Mouse (Mus musculus) embryonic facial prominence, embryonic 13.5 days (tissue): ENCODE measurements around the gene Serpina3g. TPM values are rescaled to one million over a fixed set of nuclear protein-coding genes. Genes with fewer than 3 reads are reported as not detected.

ENCODE experiments used
- ATAC-seq: fragments of 200-750 bp; cut with Nextera tagmentation; 2 replicates; pipeline ENCODE4 v1.8.0; 2017; ENCODE audit warnings: low read depth; ENCODE audit not compliant: insufficient number of reproducible peaks, insufficient read depth, low FRiP score, low TSS enrichment
- H3K27ac ChIP-seq: fragments of 300-500 bp; sonication (generic); 2 replicates; pipeline ENCODE4 v1.5.1; 2015; ENCODE audit warnings: moderate library complexity, mild to moderate bottlenecking, inconsistent platforms
- H3K27me3 ChIP-seq: fragments of 300-500 bp; sonication (generic); 2 replicates; pipeline ENCODE4 v1.6.1; 2015; ENCODE audit warnings: mild to moderate bottlenecking, inconsistent platforms
- H3K36me3 ChIP-seq: fragments of 300-500 bp; sonication (generic); 2 replicates; pipeline ENCODE4 v1.6.1; 2015; ENCODE audit warnings: mild to moderate bottlenecking, inconsistent platforms
- H3K4me1 ChIP-seq: fragments of 300-500 bp; sonication (generic); 2 replicates; pipeline ENCODE4 v1.6.1; 2015; ENCODE audit warnings: inconsistent platforms
- H3K4me2 ChIP-seq: fragments of 300-500 bp; sonication (generic); 2 replicates; pipeline ENCODE4 v1.6.1; 2015; ENCODE audit warnings: moderate library complexity, mild to moderate bottlenecking, inconsistent platforms
- H3K4me3 ChIP-seq: fragments of 300-500 bp; sonication (generic); 2 replicates; pipeline ENCODE4 v1.5.1; 2015; ENCODE audit warnings: mild to moderate bottlenecking, inconsistent platforms
- H3K9ac ChIP-seq: fragments of 300-500 bp; sonication (generic); 2 replicates; pipeline ENCODE4 v1.6.1; 2015; ENCODE audit warnings: mild to moderate bottlenecking, inconsistent platforms
- H3K9me3 ChIP-seq: fragments of 300-500 bp; sonication (generic); 2 replicates; pipeline ENCODE4 v1.6.1; 2016; ENCODE audit warnings: inconsistent platforms
- WGBS: fragments of 180-500 bp; shearing (Covaris S2); methylation state at CpG from one replicate; pipeline ENCODE4 v1.1.7; 2015; ENCODE audit warnings: mixed read lengths; 5-methylcytosine and 5-hydroxymethylcytosine counted together
- polyA plus RNA-seq: library from polyadenylated mRNA; unstranded; fragments of >200 nt; fragmentation: Nextera tagmentation; extraction: Ambion mirVana; gene quantifications from 2 replicates; pipeline ENCODE4 v1.2.1, GENCODE M21; 2015

Serpina3g gene
- polyA plus RNA-seq, 1 experiment from 2014 or later, result 1.0 TPM

- no peak overlapping the region for H3K4me3 ChIP-seq
- H3K36me3 ChIP-seq, result no peaks in the 10 kb centered on the region
Observed at GRCm38 (mm10) chr12:104288336-104288735, 52.3 kb downstream of the Serpina3g start.

DNA sequence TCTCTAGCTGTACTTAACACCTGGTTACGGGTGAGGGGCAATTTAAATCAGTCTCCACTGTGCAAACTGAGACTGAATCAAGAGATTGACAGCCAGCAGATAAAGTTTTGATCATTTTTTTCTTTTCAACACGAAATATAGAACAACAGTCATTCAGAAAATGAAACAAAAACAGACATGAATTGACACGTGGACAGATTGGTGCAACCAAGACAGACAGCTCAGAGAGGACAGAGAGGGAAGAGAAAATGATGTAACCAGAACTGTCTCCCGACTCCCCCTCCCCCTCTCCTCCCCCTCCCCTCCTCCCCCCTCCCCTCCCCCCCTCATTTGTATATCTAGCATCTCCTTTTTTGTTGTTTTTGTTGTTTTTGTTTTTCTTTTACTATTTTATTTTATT, 53.8 kb downstream of the Serpina3g start:
- Histone ChIP-seq H3K27ac (no peak overlapping the region), H3K4me2 (no peak overlapping the region), H3K27me3 (no peaks in the 10 kb centered on the region), H3K36me3 (no peaks in the 10 kb centered on the region), H3K9me3 (no peaks in the 10 kb centered on the region), H3K4me3 (no peak overlapping the region), H3K9ac (no peak overlapping the region), H3K4me1 (no peaks in the 10 kb centered on the region)
- ATAC-seq, result no peak
- WGBS, result 41% methylated on average over 3 of the region's 4 CpGs

More at GRCm38 (mm10) chr12:104288336-104288735, 52.3 kb downstream of the Serpina3g start:
- Histone ChIP-seq H3K9me3 (no peaks in the 10 kb centered on the region), H3K4me2 (no peak overlapping the region), H3K27me3 (no peaks in the 10 kb centered on the region), H3K27ac (no peak overlapping the region), H3K9ac (no peak overlapping the region), H3K4me1 (no peaks in the 10 kb centered on the region)
- no peak for ATAC-seq

Other genes with a start within 250 kb of the Serpina3g start
- 0.23 TPM in 1 of 2 replicates, not detected in the other for gene Serpina11, start 246.3 kb upstream of the Serpina3g start, polyA plus RNA-seq
- gene Serpina9, start 222.5 kb upstream of the Serpina3g start, polyA plus RNA-seq, result 0.08 TPM in 1 of 2 replicates, not detected in the other
- not detected in 2 replicates for gene Serpina12, start 191.8 kb upstream of the Serpina3g start, polyA plus RNA-seq
- not detected in 2 replicates for gene Serpina5, start 135.1 kb upstream of the Serpina3g start, polyA plus RNA-seq
- gene Serpina3a, start 123.5 kb upstream of the Serpina3g start, polyA plus RNA-seq, result not detected in 2 replicates
- gene Serpina3b, start 108.2 kb upstream of the Serpina3g start, polyA plus RNA-seq, result not detected in 2 replicates
- gene Serpina3c, start 82.4 kb upstream of the Serpina3g start, polyA plus RNA-seq, result not detected in 2 replicates
- not detected in 2 replicates for gene Serpina3f, start 21.7 kb upstream of the Serpina3g start, polyA plus RNA-seq
- 0.21 and 0.26 TPM in 2 replicates for gene Serpina3i, start 26.9 kb downstream of the Serpina3g start, polyA plus RNA-seq
- not detected in 2 replicates for gene Serpina3j, start 78.3 kb downstream of the Serpina3g start, polyA plus RNA-seq
- not detected in 2 replicates for gene Serpina3k, start 102.2 kb downstream of the Serpina3g start, polyA plus RNA-seq
- not detected in 2 replicates for gene Serpina3m, start 102.2 kb downstream of the Serpina3g start, polyA plus RNA-seq
- gene Serpina3n, start 170.5 kb downstream of the Serpina3g start, polyA plus RNA-seq, result 0.45 TPM in 1 of 2 replicates, not detected in the other
- gene Gsc, start 237.1 kb downstream of the Serpina3g start, polyA plus RNA-seq, result 19.0 and 22.0 TPM in 2 replicates